Mouse (Mus musculus) cerebellum, adult 18-20 months (tissue): ENCODE data around the gene Med12.
"Not testable (repeated sequence)": the region's sequence is repeated elsewhere in the genome, so short reads cannot be mapped to it uniquely, and the experiment has no call there.

ENCODE experiments used
- DNase-seq, 2 experiments: peaks; one replicate each; pipeline ENCODE4 v3.0.0; 2021

Gene Med12

GRCm38 (mm10) chrX:101300427-101301030, 26.7 kb downstream of the Med12 start:
- peak in 1 of 2 experiments; percentile 33 for DNase-seq

GRCm38 (mm10) chrX:101301654-101302053, 27.8 kb downstream of the Med12 start:
- peak; percentile 44 to 48 for DNase-seq

GRCm38 (mm10) chrX:101304646-101305045, 30.8 kb downstream of the Med12 start:
- peak; percentile 43 to 53 for DNase-seq

GRCm38 (mm10) chrX:101309299-101309698, 35.5 kb downstream of the Med12 start:
- no peak for DNase-seq

GRCm38 (mm10) chrX:101313625-101314359, 40.0 kb downstream of the Med12 start:
- peak; percentile 29 to 36 for DNase-seq

GRCm38 (mm10) chrX:101319775-101320174, 45.9 kb downstream of the Med12 start:
- DNase-seq = no peak

- no peak for DNase-seq
Observed at GRCm38 (mm10) chrX:101325989-101326899, 52.4 kb downstream of the Med12 start.

GRCm38 (mm10) chrX:101329372-101330028, 55.7 kb downstream of the Med12 start:
- DNase-seq = peak; percentile 68 to 75

- DNase-seq = no peak
Observed at GRCm38 (mm10) chrX:101332031-101332374, 58.2 kb downstream of the Med12 start.

- DNase-seq = peak; percentile 83 to 88
Observed at GRCm38 (mm10) chrX:101332375-101333211, 58.8 kb downstream of the Med12 start.

- DNase-seq = peak in 1 of 2 experiments; percentile 17
Observed at GRCm38 (mm10) chrX:101334606-101335005, 60.8 kb downstream of the Med12 start.

- DNase-seq = no peak
Observed at GRCm38 (mm10) chrX:101338666-101339065, 64.8 kb downstream of the Med12 start.

- DNase-seq = not testable (repeated sequence)
Observed at GRCm38 (mm10) chrX:101342837-101343236, 69.0 kb downstream of the Med12 start.

- DNase-seq = no peak
Observed at GRCm38 (mm10) chrX:101345456-101345855, 71.6 kb downstream of the Med12 start.

GRCm38 (mm10) chrX:101346475-101346874, 72.6 kb downstream of the Med12 start:
- DNase-seq = no peak
